8 mouse cellular contexts compared by ENCODE assay signal in genomic region chr4:59190650-59191424, GRCm38 (mm10). TPM values are rescaled to one million over a fixed set of nuclear protein-coding genes. Genes with fewer than 3 reads are reported as not detected.
DNase-seq lines count a peak whose midpoint lies in the region; ATAC-seq and TF ChIP-seq lines count a peak whose summit lies in the region.

No protein-coding gene starts in this region.

- 0 out of 2 replicates have a peak overlapping the region, but pooled peaks have one; percentile 91 for H3K9ac ChIP-seq in heart, embryonic 12.5 days
- peak overlapping the region; percentile 88; the same call in 1 of the 2 replicates for H3K9ac ChIP-seq in CH12.LX (ENCODE audit: insufficient read depth, low read depth)
- H3K9ac ChIP-seq in hindbrain, embryonic 12.5 days = no peak overlapping the region

- peaks cover 56% of the 10 kb centered on the region for H3K79me2 ChIP-seq in CH12.LX (replicated peaks; ENCODE audit: control insufficient read depth, extremely low read depth, insufficient read depth, poor library complexity, severe bottlenecking)

- peak overlapping the region; percentile 78 for H3K4me3 ChIP-seq in heart, embryonic 12.5 days
- peak overlapping the region; percentile 80 to 99 (median 97) for H3K4me3 ChIP-seq in CH12.LX (replicated peaks in 1 of 3; ENCODE audit: low read depth in 2 of 3, low read length in 2 of 3, poor library complexity in 1 of 3)
- H3K4me3 ChIP-seq in hindbrain, embryonic 12.5 days = peak overlapping the region; percentile 73
- H3K4me3 ChIP-seq in midbrain, embryonic 10.5 days = peak overlapping the region; percentile 86

- dilution Hi-C loops in CH12.LX (cut with MboI; ENCODE audit: extremely low pct_ligation_motif_present, extremely low pct_unique_long_range_greater_than_20kb, low sequenced_read_pairs) = no loop called here

- no peak for TF ChIP-seq POLR2A in CH12.LX (IDR thresholded peaks at IDR 0.05; ENCODE audit: low read depth, low read length)

- no peak for TF ChIP-seq EP300 in CH12.LX (IDR thresholded peaks at IDR 0.05; ENCODE audit: low read length)

- H3K36me3 ChIP-seq in heart, embryonic 12.5 days = no peaks in the 10 kb centered on the region
- H3K36me3 ChIP-seq in CH12.LX (replicated peaks in 1 of 2; ENCODE audit: control insufficient read depth in 1 of 2, insufficient read depth in 1 of 2, low read length in 1 of 2) = peaks cover 0 to 7% of the 10 kb centered on the region in 2 experiments
- no peaks in the 10 kb centered on the region for H3K36me3 ChIP-seq in hindbrain, embryonic 12.5 days
- H3K36me3 ChIP-seq in midbrain, embryonic 10.5 days = 0 out of 2 replicates have a peak, but pooled peaks cover 2% of the 10 kb centered on the region

- in situ Hi-C loops in CH12.LX (cut with MboI; ENCODE audit: low pct_ligation_motif_present, low pct_unique_long_range_greater_than_20kb, low sequenced_read_pairs) = loop anchor here (25.0 kb wide), 1 partner anchor 146 kb away; no protein-coding TSS in a partner anchor

- no peaks in the 10 kb centered on the region for H3K27me3 ChIP-seq in heart, embryonic 12.5 days (replicated peaks)
- no peaks in the 10 kb centered on the region for H3K27me3 ChIP-seq in CH12.LX (replicated peaks)
- H3K27me3 ChIP-seq in hindbrain, embryonic 12.5 days = no peaks in the 10 kb centered on the region
- H3K27me3 ChIP-seq in midbrain, embryonic 10.5 days (ENCODE audit: low read depth, poor library complexity, severe bottlenecking) = no peaks in the 10 kb centered on the region

- WGBS in heart, embryonic 12.5 days = 43% methylated on average over 7 of the region's 7 CpGs
- WGBS in hindbrain, embryonic 12.5 days = 68% methylated on average over 7 of the region's 7 CpGs
- WGBS in midbrain, embryonic 10.5 days = 78% methylated on average over 7 of the region's 7 CpGs

- peaks cover 15% of the 10 kb centered on the region for H3K4me1 ChIP-seq in heart, embryonic 12.5 days (replicated peaks)
- peaks cover 8 to 37% of the 10 kb centered on the region in 2 experiments for H3K4me1 ChIP-seq in CH12.LX (ENCODE audit: control insufficient read depth in 1 of 2, insufficient read depth in 2 of 2)
- peaks cover 3% of the 10 kb centered on the region; the same call in 1 of the 2 replicates for H3K4me1 ChIP-seq in hindbrain, embryonic 12.5 days
- H3K4me1 ChIP-seq in midbrain, embryonic 10.5 days = peaks cover 13% of the 10 kb centered on the region

- no peak overlapping the region for H3K27ac ChIP-seq in heart, embryonic 12.5 days (ENCODE audit: poor library complexity, severe bottlenecking)
- no peak overlapping the region for H3K27ac ChIP-seq in CH12.LX (ENCODE audit: insufficient read depth, low read depth)
- H3K27ac ChIP-seq in hindbrain, embryonic 12.5 days = no peak overlapping the region
- no peak overlapping the region for H3K27ac ChIP-seq in midbrain, embryonic 10.5 days (replicated peaks)

- TF ChIP-seq CTCF in CH12.LX (conservative IDR thresholded peaks at IDR 0.05 in 1 of 2, IDR thresholded peaks at IDR 0.05 in 1 of 2; ENCODE audit: low read depth in 2 of 2, low read length in 2 of 2) = no peak

- intact Hi-C loops in heart, postnatal 10 days (cut with DNase I) = loop anchor here (2.0 kb wide), 1 partner anchor 46 kb away; no protein-coding TSS in a partner anchor

- H3K9me3 ChIP-seq in heart, embryonic 12.5 days (replicated peaks) = no peaks in the 10 kb centered on the region
- H3K9me3 ChIP-seq in CH12.LX (replicated peaks; ENCODE audit: low read length) = no peaks in the 10 kb centered on the region
- H3K9me3 ChIP-seq in hindbrain, embryonic 12.5 days (replicated peaks) = no peaks in the 10 kb centered on the region
- H3K9me3 ChIP-seq in midbrain, embryonic 10.5 days (replicated peaks) = no peaks in the 10 kb centered on the region

- peak overlapping the region; percentile 86 for H3K4me2 ChIP-seq in heart, embryonic 12.5 days
- H3K4me2 ChIP-seq in CH12.LX (ENCODE audit: insufficient read depth, low read depth, poor library complexity, severe bottlenecking) = peak overlapping the region; percentile 86
- peak overlapping the region; percentile 77 for H3K4me2 ChIP-seq in hindbrain, embryonic 12.5 days (replicated peaks)

- no peak for TF ChIP-seq RAD21 in CH12.LX (IDR thresholded peaks at IDR 0.05; ENCODE audit: low read depth, low read length)

- ATAC-seq in heart, embryonic 12.5 days (ENCODE audit: insufficient number of reproducible peaks, low FRiP score) = no peak
- no peak for ATAC-seq in hindbrain, embryonic 12.5 days (ENCODE audit: low FRiP score)
- no peak for ATAC-seq in frontal cortex, adult (ENCODE audit: low TSS enrichment)

- no peak for DNase-seq in heart, postnatal 10 days
- DNase-seq in CH12.LX (ENCODE audit: extremely low read depth) = no peak
- no peak for DNase-seq in midbrain, embryonic 10.5 days (ENCODE audit: low spot score)
- no peak for DNase-seq in urinary bladder, adult 2 months (ENCODE audit: low spot score)
- no peak for DNase-seq in embryo, embryonic 10.5 days (ENCODE audit: low spot score)

TF ChIP-seq in CH12.LX, 34 proteins besides CTCF, POLR2A, EP300 and RAD21:
- TF ChIP-seq MXI1 (IDR thresholded peaks at IDR 0.05; ENCODE audit: low read depth, low read length) = peak; percentile 74; the same call in 1 of the 2 replicates
- no peak for TF ChIP-seq POLR2AphosphoS2 (IDR thresholded peaks at IDR 0.05; ENCODE audit: low read depth, low read length)
- no peak for TF ChIP-seq RCOR1 (conservative IDR thresholded peaks at IDR 0.05; ENCODE audit: low read depth, low read length)
- TF ChIP-seq CHD1 (IDR thresholded peaks at IDR 0.05; ENCODE audit: low read depth, low read length) = no peak
- peak; percentile 82 for TF ChIP-seq MYC (IDR thresholded peaks at IDR 0.05; ENCODE audit: low read depth, low read length)
- no peak for TF ChIP-seq ZKSCAN1 (IDR thresholded peaks at IDR 0.05; ENCODE audit: borderline replicate concordance, low read depth, low read length)
- peak; percentile 92; the same call in 1 of the 2 replicates for TF ChIP-seq SIN3A (IDR thresholded peaks at IDR 0.05; ENCODE audit: low read length)
- TF ChIP-seq PAX5 (IDR thresholded peaks at IDR 0.05; ENCODE audit: low read length) = no peak
- no peak for TF ChIP-seq KAT2A (IDR thresholded peaks at IDR 0.05; ENCODE audit: insufficient replicate concordance, low read length)
- TF ChIP-seq TCF12 (IDR thresholded peaks at IDR 0.05; ENCODE audit: low read depth, low read length) = no peak
- TF ChIP-seq UBTF (IDR thresholded peaks at IDR 0.05; ENCODE audit: low read depth, low read length) = no peak
- peak; percentile 75 for TF ChIP-seq MAX (IDR thresholded peaks at IDR 0.05; ENCODE audit: low read length)
- no peak for TF ChIP-seq NELFE (IDR thresholded peaks at IDR 0.05; ENCODE audit: low read depth, low read length)
- no peak for TF ChIP-seq MAZ (IDR thresholded peaks at IDR 0.05; ENCODE audit: low read depth, low read length)
- TF ChIP-seq ZNF384 (IDR thresholded peaks at IDR 0.05; ENCODE audit: low read depth, low read length) = peak; percentile 76
- TF ChIP-seq NRF1 (IDR thresholded peaks at IDR 0.05; ENCODE audit: low read depth, low read length) = no peak

RNA-seq across cellular contexts. Expression of gene Ugcg, which starts 1.8 kb away (rescaled TPM):
- polyA plus RNA-seq in heart, embryonic 12.5 days (2016; fragmentation: Nextera tagmentation; extraction: Ambion mirVana) = 12.3 and 12.5 TPM in 2 replicates
- 10 to 100 TPM; 22.1 to 23.3 TPM for total RNA-seq in heart, postnatal 10 days (2021)
- total RNA-seq in CH12.LX (2012; rRNA removed) (28.7 and 33.8 TPM in 2 replicates), CH12.LX (2014; rRNA removed) (68.7 and 69.5 TPM in 2 replicates)
- polyA plus RNA-seq in CH12.LX (2012; ENCODE audit: insufficient read length, low read depth) = 24.2 and 25.8 TPM in 2 replicates
- polyA plus RNA-seq in hindbrain, embryonic 12.5 days (2016; fragmentation: Nextera tagmentation; extraction: Ambion mirVana) = 17.5 and 17.9 TPM in 2 replicates
- 9.8 and 9.9 TPM in 2 replicates for polyA plus RNA-seq in midbrain, embryonic 10.5 days (2016; fragmentation: Nextera tagmentation; extraction: Ambion mirVana)
- polyA plus RNA-seq in urinary bladder, adult 2 months (2012; rRNA removed) = 36.3 and 44.3 TPM in 2 replicates

RNA-seq across cellular contexts. Expression of gene AI481877, which starts 52.1 kb away (rescaled TPM):
- not detected in 2 replicates for polyA plus RNA-seq in heart, embryonic 12.5 days (2016; fragmentation: Nextera tagmentation; extraction: Ambion mirVana)
- total RNA-seq in heart, postnatal 10 days (2021) = not detected
- total RNA-seq in CH12.LX (2012; rRNA removed) (not detected in 2 replicates), CH12.LX (2014; rRNA removed) (not detected in 2 replicates)
- polyA plus RNA-seq in CH12.LX (2012; ENCODE audit: insufficient read length, low read depth) = not detected in 2 replicates
- not detected in 2 replicates for polyA plus RNA-seq in hindbrain, embryonic 12.5 days (2016; fragmentation: Nextera tagmentation; extraction: Ambion mirVana)
- not detected in 2 replicates for polyA plus RNA-seq in midbrain, embryonic 10.5 days (2016; fragmentation: Nextera tagmentation; extraction: Ambion mirVana)
- not detected in 2 replicates for polyA plus RNA-seq in urinary bladder, adult 2 months (2012; rRNA removed)
